Mouse (Mus musculus): ENCODE measurements around the gene Usp43.

DNA sequence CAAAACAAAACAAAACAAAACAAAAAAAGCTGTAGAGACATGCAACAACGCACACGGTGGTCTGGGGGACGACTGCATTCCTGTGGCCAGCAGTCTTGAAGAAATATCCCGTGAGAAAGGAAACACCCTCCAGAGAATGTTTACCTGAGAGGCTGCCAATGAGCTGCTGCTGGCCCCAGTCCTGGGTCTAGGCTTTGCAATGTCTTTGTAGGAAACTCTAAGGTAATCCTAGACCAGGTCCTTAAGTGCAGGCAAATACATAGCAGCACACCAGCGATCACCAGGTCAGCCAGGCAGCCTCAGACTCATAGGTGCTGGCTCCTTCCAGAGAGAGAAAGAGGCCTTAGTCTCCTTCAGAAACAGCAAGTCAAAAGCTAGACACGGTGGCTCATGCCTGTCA lies 68.0 kb downstream of the Usp43 start:
- TF ChIP-seq EP300 (IDR thresholded peaks at IDR 0.05; ENCODE audit: low read depth) = no peak
- TF ChIP-seq CTCF (IDR thresholded peaks at IDR 0.05; ENCODE audit: low read depth) = no peak

All from heart, postnatal 0 days (tissue).